ENCODE assay signal across 17 mouse cellular contexts in the genomic region with DNA sequence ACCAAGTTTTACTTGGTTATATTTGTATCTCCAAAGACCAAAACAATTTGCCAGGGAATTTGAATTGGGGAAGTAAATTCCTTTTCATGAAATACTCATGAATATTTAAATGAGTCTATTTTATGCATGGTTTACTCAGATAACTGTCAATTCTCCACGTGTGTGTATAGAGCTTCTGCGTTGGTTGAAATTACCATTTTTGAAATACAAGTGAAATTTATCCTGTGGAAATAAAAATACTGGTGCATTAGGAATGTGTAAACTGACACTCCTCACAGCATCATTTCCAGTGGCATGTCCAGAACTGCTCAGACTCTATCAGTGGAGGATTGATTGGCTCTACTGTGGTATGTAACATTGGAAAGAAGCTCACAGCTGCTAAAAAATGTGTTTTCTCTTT. TPM values are rescaled to one million over a fixed set of nuclear protein-coding genes. Genes with fewer than 3 reads are reported as not detected.
"Had no signal": no experiment of that assay in that cellular context is flagged by ENCODE, and none has a peak within 500 bp of the region (broad histone marks: within the 10 kb centered on the region; RNA-seq: fewer than 3 reads in every experiment).

No protein-coding gene starts in this region.

- DNase-seq: kidney, postnatal 10 days; kidney, postnatal 4 days; retina, postnatal 1 day; right cerebral cortex, postnatal 4 days; spleen, adult 18-20 months; thymus, adult 18-20 months; thymus, postnatal 14 days had no signal

- H3K9me3 ChIP-seq: limb, embryonic 15.5 days; liver, embryonic 12.5 days; midbrain, embryonic 15.5 days; neural tube, embryonic 13.5 days had no signal

- ATAC-seq: liver, embryonic 12.5 days; midbrain, embryonic 15.5 days had no signal

- H3K27me3 ChIP-seq: limb, embryonic 15.5 days; liver, embryonic 12.5 days; midbrain, embryonic 15.5 days; neural tube, embryonic 13.5 days had no signal

- H3K9ac ChIP-seq: limb, embryonic 15.5 days; liver, embryonic 12.5 days; lung, embryonic 14.5 days; midbrain, embryonic 15.5 days; neural tube, embryonic 13.5 days had no signal

- H3K27ac ChIP-seq: left cerebral cortex, adult 2 months; limb, embryonic 15.5 days; liver, embryonic 12.5 days; midbrain, embryonic 15.5 days; neural tube, embryonic 13.5 days had no signal

- H3K36me3 ChIP-seq: limb, embryonic 15.5 days; liver, embryonic 12.5 days; midbrain, embryonic 15.5 days; neural tube, embryonic 13.5 days had no signal

- H3K4me3 ChIP-seq: left cerebral cortex, adult 2 months; limb, embryonic 15.5 days; liver, embryonic 12.5 days; midbrain, embryonic 15.5 days; neural tube, embryonic 13.5 days had no signal

- H3K4me2 ChIP-seq: limb, embryonic 15.5 days; liver, embryonic 12.5 days; lung, embryonic 14.5 days; midbrain, embryonic 15.5 days; neural tube, embryonic 13.5 days had no signal

- H3K4me1 ChIP-seq: limb, embryonic 15.5 days; liver, embryonic 12.5 days; midbrain, embryonic 15.5 days; neural tube, embryonic 13.5 days had no signal

RNA-seq across cellular contexts. Expression of a gene that starts 52.8 kb away (rescaled TPM):
- total RNA-seq: megakaryocyte-erythroid progenitor cell, adult 5-6 weeks; monocyte, adult 5-6 weeks had no signal
- polyA plus RNA-seq: limb, embryonic 11.5 days; limb, embryonic 15.5 days; liver, embryonic 12.5 days; liver, embryonic 16.5 days had no signal
